Mouse (Mus musculus): ENCODE measurements around the gene Foxq1.

- TF ChIP-seq CTCF (IDR thresholded peaks at IDR 0.05; ENCODE audit: borderline replicate concordance, insufficient read depth, low read length) (no peak), POLR2A (IDR thresholded peaks at IDR 0.05; ENCODE audit: low read depth, low read length) (no peak)
These were observed at the start of gene Foxq1 for GRCm38 (mm10) chr13:31555834-31556233.

All from embryonic fibroblast, embryonic 13.5 days (primary cell).